Mouse (Mus musculus): ENCODE measurements at regions not wholly inside any gene's neighbourhood (a gene's known extent, or its start where the extent isn't known, plus 50 kb on each side); places are given as distances from the start of the nearest gene placed in this dataset.
A peak's percentile ranks its signal among the peaks of the same experiment; 100 is the strongest.

- intact Hi-C loops (cut with DNase I) = loop anchor here (5.0 to 10.0 kb wide), 3 partner anchors 121 to 314 kb away; partner anchors contain the start of gene Gadd45a
- DNase-seq = peak; percentile 89
Observed at GRCm38 (mm10) chr6:67158765-67159164, 79.2 kb upstream of the Serbp1 start.

- intact Hi-C loops (cut with DNase I) = loop anchor here (10.0 kb wide), 1 partner anchor 308 kb away; no protein-coding TSS in a partner anchor
Observed at GRCm38 (mm10) chr6:67152845-67153468, 85.0 kb upstream of the Serbp1 start.

GRCm38 (mm10) chr6:67151515-67151914 lies 86.5 kb upstream of the Serbp1 start:
- DNase-seq = no peak
- intact Hi-C loops (cut with DNase I) = loop anchor here (10.0 kb wide), 1 partner anchor 307 kb away; no protein-coding TSS in a partner anchor

More at GRCm38 (mm10) chr6:67152845-67153468, 85.0 kb upstream of the Serbp1 start:
- DNase-seq = no peak

GRCm38 (mm10) chr6:67149425-67149824 lies 88.6 kb upstream of the Serbp1 start:
- DNase-seq = no peak
- intact Hi-C loops (cut with DNase I) = no loop called here

GRCm38 (mm10) chr6:67146708-67147107 lies 91.3 kb upstream of the Serbp1 start:
- no peak for DNase-seq
- intact Hi-C loops (cut with DNase I) = no loop called here

GRCm38 (mm10) chr6:67145969-67146368 lies 92.0 kb upstream of the Serbp1 start:
- no peak for DNase-seq

GRCm38 (mm10) chr6:67144946-67145716 lies 92.8 kb upstream of the Serbp1 start:
- intact Hi-C loops (cut with DNase I) = no loop called here
- no peak for DNase-seq

More at GRCm38 (mm10) chr6:67145969-67146368, 92.0 kb upstream of the Serbp1 start:
- intact Hi-C loops (cut with DNase I) = no loop called here

- intact Hi-C loops (cut with DNase I) = no loop called here
- DNase-seq = peak; percentile 40
Observed at GRCm38 (mm10) chr6:67142179-67142578, 95.8 kb upstream of the Serbp1 start.

GRCm38 (mm10) chr6:67140645-67141250 lies 97.2 kb upstream of the Serbp1 start:
- intact Hi-C loops (cut with DNase I) = no loop called here
- no peak for DNase-seq

- intact Hi-C loops (cut with DNase I) = no loop called here
- no peak for DNase-seq
Observed at GRCm38 (mm10) chr6:67139012-67139375, 99.0 kb upstream of the Serbp1 start.

- DNase-seq = peak; percentile 50
- intact Hi-C loops (cut with DNase I) = no loop called here
Observed at GRCm38 (mm10) chr6:67138302-67139011, 99.5 kb upstream of the Serbp1 start.

- intact Hi-C loops (cut with DNase I) = no loop called here
- no peak for DNase-seq
Observed at GRCm38 (mm10) chr6:67137482-67137881, 100.2 kb upstream of the Gadd45a start.

GRCm38 (mm10) chr6:67134915-67135314 lies 97.7 kb upstream of the Gadd45a start:
- intact Hi-C loops (cut with DNase I) = no loop called here
- no peak for DNase-seq

GRCm38 (mm10) chr6:67130540-67131301 lies 93.5 kb upstream of the Gadd45a start:
- intact Hi-C loops (cut with DNase I) = no loop called here

GRCm38 (mm10) chr6:67129626-67130025 lies 92.4 kb upstream of the Gadd45a start:
- no peak for DNase-seq
- intact Hi-C loops (cut with DNase I) = no loop called here

More at GRCm38 (mm10) chr6:67130540-67131301, 93.5 kb upstream of the Gadd45a start:
- peak; percentile 10 for DNase-seq

- intact Hi-C loops (cut with DNase I) = no loop called here
- DNase-seq = no peak
Observed at GRCm38 (mm10) chr6:67128503-67129463, 91.5 kb upstream of the Gadd45a start.

GRCm38 (mm10) chr6:67127727-67128126 lies 90.5 kb upstream of the Gadd45a start:
- intact Hi-C loops (cut with DNase I) = no loop called here
- DNase-seq = no peak

GRCm38 (mm10) chr6:67125715-67126312 lies 88.6 kb upstream of the Gadd45a start:
- intact Hi-C loops (cut with DNase I) = no loop called here
- DNase-seq = no peak

- DNase-seq = no peak
- intact Hi-C loops (cut with DNase I) = no loop called here
Observed at GRCm38 (mm10) chr6:67124089-67124488, 86.8 kb upstream of the Gadd45a start.

Measured in left cerebral cortex, postnatal 4 days (tissue).